In genomic region chr9:57233767-57234166, GRCm38 (mm10) we compare ENCODE assay signal across 25 mouse cellular contexts. TPM values are rescaled to one million over a fixed set of nuclear protein-coding genes. Genes with fewer than 3 reads are reported as not detected.
A peak's percentile ranks its signal among the peaks of the same experiment; 100 is the strongest.
DNase-seq lines count a peak whose midpoint lies in the region; ATAC-seq and TF ChIP-seq lines count a peak whose summit lies in the region.
"Had no signal": no experiment of that assay in that cellular context is flagged by ENCODE, and none has a peak within 500 bp of the region (broad histone marks: within the 10 kb centered on the region; RNA-seq: fewer than 3 reads in every experiment).

No protein-coding gene starts in this region.

- POLR2A ChIA-PET in Patski (lab: Charles Lee) = no interaction called here

- TF ChIP-seq CTCF in Patski (IDR thresholded peaks at IDR 0.05) = no peak

- DNase-seq in 3134 (ENCODE audit: extremely low read depth, insufficient read length, low spot score) (peak; percentile 61), 416B (ENCODE audit: low read depth) (peak; percentile 97), Patski (ENCODE audit: low read depth, low spot score) (peak; percentile 65)
- no peak for DNase-seq in layer of hippocampus, postnatal 36 days
- DNase-seq in kidney, postnatal 14 days = no peak
- DNase-seq in cerebellum, adult 18-20 months = no peak
- DNase-seq: adrenal gland, postnatal 10 days; cerebellum, adult 2 months; cerebellum, postnatal 36 days; gastrocnemius, postnatal 10 days; kidney, adult 2 months; kidney, postnatal 25 days; left cerebral cortex, postnatal 4 days; liver; right cerebral cortex, adult 18-20 months had no signal

- peak; percentile 67 for ATAC-seq in Patski
- peak; percentile 90 for ATAC-seq in megakaryocyte, adult 5-6 weeks (ENCODE audit: poor library complexity, severe bottlenecking)
- ATAC-seq: midbrain, embryonic 15.5 days had no signal

- H3K27me3 ChIP-seq in Patski = no peaks in the 10 kb centered on the region
- H3K27me3 ChIP-seq: forebrain, embryonic 12.5 days; midbrain, embryonic 15.5 days had no signal

- in situ Hi-C loops in Patski (cut with MboI; ENCODE audit: low pct_unique_long_range_greater_than_20kb) = loop anchor here (10.0 kb wide), 1 partner anchor 159 kb away; the partner anchor contains the start of gene Sin3a

- CTCF ChIA-PET in Patski (lab: Charles Lee) = no interaction called here

RNA-seq across cellular contexts. Expression of gene Trcg1, which starts 2.6 kb away (rescaled TPM):
- polyA plus RNA-seq in Patski (2021) = not detected
- not detected in 2 replicates for total RNA-seq in megakaryocyte, adult 5-6 weeks (2015)
- not detected in 2 replicates for total RNA-seq in megakaryocyte, adult 5-6 weeks (2017)
- total RNA-seq in layer of hippocampus, postnatal 36 days (2021) = not detected
- total RNA-seq: adrenal gland, postnatal 10 days; gastrocnemius, postnatal 10 days; layer of hippocampus, adult 8-10 months; left cerebral cortex, adult 2 months; left cerebral cortex, postnatal 4 days had no signal
- polyA plus RNA-seq: cerebellum, adult 2 months; forebrain, embryonic 12.5 days; frontal cortex, adult 2 months; heart, postnatal 0 days; hindbrain, embryonic 10.5 days; kidney, adult 2 months; liver, embryonic 16.5 days; midbrain, embryonic 15.5 days; stomach, postnatal 0 days had no signal

RNA-seq across cellular contexts. Expression of gene 1700017B05Rik, which starts 28.6 kb away (rescaled TPM):
- 38.2 TPM for polyA plus RNA-seq in Patski (2021)
- total RNA-seq in megakaryocyte, adult 5-6 weeks (2015) = 15.6 and 17.9 TPM in 2 replicates
- 8.4 and 15.1 TPM in 2 replicates for total RNA-seq in megakaryocyte, adult 5-6 weeks (2017)
- 10 to 100 TPM; 31.7 to 33.8 TPM for total RNA-seq in layer of hippocampus, postnatal 36 days (2021)

Comparison
In these comparisons a context has a peak if more than half of its experiments do, and no peak if none do; other contexts are left out.
1. DNase-seq: peak in 3134 (single experiment), 416B (single experiment) and Patski (single experiment); none in layer of hippocampus, postnatal 36 days (0 of 2), kidney, postnatal 14 days (single experiment) and cerebellum, adult 18-20 months (0 of 2).